Mouse (Mus musculus) brain, adult 2 months (tissue): ENCODE data around the gene Mlec.

Source experiments
- DNase-seq: peaks from one replicate; pipeline ENCODE4 v3.0.0; 2011; ENCODE audit warnings: low read depth, low spot score

Gene Mlec

DNA sequence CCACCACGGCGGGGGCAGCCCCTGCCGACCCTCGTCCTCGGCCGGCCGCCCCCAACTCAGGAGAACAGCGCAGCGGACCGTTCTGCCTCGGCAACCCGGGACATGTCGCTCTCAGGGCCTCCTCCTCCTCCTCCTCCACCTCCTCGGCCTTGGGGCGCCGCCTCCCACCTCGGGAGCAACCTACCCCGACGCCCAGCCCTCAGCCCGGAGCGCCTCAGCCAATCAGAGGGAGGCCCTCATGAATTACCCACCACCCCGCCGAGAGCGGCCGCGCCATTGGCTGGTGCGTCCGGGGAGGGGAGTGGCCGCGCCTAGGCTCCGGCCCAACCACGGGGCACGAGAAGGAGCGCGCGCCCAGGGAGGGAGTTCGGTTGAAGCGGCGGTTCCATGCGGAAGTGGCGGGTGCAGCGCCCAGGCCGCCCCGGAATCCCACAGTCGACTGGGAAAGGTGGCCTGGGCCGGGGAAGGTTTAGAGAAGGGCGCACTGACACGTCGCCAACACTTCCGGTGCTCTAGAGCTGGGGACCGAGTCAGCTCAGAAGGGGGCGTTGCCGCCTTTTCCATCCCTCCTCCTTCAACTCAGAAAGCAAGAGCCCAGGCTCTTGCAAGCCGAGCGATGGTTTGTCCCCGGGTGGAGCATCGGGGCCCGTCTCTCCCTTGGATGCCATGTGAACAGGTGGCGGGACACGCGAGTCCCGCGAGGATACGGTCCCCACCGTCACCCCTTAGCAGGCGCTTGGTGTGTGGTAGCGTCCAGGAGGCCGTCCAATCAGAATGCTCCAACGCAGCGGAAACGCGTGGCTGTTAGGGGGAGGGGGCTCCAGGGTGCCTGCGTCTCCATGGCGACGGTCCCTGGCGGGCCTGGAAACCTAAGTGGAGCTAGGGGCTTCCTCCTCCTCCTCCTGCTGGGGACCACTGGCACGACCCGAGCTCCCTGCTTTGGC lies at the start of gene Mlec:
Gene Mlec, minus strand, starts transcription at position 140 of the 944 bp plus-strand sequence.
- DNase-seq: peak; percentile 99

DNA sequence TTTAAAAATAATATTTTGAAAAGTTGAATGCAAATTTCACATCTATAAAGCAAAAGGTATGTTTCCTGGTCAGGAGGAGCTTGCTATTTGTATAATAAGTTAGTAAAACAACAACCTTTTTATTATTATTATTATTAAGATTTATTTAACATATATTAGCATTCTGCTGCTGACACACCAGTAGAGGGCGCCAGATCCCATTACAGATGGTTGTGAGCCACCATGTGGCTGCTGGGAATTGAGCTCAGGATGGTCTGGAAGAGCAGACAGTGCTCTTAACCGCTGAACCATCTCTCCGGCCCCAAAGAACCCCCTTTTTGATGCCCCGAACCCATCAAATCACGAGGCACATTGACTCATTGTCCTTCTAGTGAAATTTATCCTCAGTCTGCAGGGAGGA lies 49.3 kb upstream of the Mlec start:
- no peak for DNase-seq

DNA sequence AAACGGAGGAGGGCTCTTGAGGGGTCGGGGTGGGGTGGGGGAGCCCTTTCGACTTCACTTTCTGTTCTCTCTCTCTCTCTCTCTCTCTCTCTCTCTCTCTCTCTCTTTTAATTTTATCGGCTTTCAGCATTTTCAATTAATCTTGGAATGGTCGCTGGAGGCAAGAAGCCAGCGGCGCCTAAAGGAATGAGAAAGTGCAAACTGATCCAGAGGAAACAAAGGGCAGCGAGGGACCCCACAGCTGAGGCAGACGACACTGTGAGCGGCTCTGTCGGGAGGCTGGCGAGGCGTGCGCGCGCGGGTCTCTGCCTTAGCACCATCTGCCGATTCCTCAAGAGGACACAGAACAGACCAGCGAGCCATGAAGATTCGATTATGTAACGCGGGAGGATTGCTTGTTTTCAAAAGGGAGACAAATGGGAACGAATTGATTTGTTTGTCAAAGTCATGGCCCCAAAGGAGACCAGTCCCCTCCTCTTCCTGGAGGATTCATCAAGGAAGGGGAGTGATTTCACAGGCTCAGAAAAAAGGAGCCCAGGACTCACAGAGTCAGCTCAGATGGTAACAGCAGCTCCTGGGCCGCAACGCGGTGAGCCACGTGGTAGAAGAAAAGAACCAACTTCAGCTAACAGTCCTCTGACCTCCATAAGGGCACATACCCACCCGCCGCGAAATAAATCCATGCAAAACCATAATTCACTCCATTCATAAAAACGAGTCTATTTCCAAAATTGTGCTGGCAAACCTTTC lies 46.8 kb upstream of the Mlec start:
- peak; percentile 93 for DNase-seq

DNA sequence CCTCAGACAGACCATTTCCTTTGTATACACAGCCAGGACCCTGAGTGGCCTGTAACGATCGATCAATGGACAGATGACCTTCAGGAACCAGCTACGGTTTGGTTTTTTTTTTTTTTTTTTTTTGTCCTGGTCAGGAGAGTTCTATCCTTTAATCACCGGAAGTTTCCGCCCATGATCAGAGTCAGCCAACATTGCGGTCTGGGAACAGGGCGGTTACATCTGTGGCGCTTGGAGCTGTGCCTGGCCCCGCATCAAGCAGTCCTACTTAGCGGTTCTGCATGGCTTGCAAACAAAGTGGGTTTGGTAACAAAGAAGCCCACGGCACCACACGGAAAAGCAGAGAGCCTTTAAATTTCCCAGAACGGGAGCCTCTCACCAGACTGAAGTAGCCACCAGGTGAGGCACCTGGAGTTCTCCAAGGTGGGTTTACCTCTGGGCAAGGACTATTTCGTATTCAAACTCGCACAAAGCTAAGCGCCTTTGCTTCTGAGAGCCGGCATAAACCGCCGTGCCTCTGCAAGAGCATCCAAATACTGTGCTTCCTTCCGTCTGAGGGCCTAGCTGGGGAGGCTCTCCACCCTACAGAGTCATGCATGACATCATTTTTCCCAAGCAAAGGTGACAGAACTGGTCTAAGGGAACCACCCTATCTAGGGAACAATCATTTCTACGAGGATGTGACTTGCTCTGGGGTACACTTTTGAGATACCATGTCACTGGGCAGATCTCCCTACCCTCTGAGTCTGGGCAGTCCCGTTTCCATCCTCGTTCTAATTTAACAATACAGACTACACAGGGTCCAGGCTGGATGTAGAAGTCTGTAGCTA lies 46.0 kb upstream of the Mlec start:
- peak; percentile 85 for DNase-seq

DNA sequence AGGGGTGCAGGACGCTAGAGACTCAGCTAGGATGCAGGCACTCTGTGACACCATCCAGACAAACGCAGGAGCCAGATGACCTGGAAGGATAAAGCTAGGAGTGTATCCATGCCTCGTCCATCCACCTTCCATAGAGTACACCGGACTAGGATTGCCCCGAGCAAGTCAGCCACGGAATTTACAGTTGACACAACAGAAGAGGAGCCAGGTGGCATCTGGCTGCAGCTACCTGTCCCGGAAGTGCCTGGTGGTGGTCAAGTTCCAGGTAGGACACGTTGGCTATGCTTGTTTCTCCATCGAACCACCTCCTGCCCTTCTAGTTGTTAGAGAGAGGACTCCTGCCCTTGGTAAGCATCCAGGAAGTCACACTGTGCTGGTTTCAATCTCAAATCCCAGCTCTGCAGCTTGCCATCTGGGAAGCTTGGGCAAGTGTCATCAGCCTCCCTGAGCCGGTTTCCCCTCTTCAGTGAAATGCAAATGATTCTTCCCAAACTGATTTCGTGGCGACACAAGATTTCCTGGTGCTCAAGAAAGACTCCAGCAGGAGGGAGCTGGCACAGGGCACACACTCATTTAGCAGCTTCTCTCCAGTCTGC lies 36.7 kb upstream of the Mlec start:
- DNase-seq: peak; percentile 83

DNA sequence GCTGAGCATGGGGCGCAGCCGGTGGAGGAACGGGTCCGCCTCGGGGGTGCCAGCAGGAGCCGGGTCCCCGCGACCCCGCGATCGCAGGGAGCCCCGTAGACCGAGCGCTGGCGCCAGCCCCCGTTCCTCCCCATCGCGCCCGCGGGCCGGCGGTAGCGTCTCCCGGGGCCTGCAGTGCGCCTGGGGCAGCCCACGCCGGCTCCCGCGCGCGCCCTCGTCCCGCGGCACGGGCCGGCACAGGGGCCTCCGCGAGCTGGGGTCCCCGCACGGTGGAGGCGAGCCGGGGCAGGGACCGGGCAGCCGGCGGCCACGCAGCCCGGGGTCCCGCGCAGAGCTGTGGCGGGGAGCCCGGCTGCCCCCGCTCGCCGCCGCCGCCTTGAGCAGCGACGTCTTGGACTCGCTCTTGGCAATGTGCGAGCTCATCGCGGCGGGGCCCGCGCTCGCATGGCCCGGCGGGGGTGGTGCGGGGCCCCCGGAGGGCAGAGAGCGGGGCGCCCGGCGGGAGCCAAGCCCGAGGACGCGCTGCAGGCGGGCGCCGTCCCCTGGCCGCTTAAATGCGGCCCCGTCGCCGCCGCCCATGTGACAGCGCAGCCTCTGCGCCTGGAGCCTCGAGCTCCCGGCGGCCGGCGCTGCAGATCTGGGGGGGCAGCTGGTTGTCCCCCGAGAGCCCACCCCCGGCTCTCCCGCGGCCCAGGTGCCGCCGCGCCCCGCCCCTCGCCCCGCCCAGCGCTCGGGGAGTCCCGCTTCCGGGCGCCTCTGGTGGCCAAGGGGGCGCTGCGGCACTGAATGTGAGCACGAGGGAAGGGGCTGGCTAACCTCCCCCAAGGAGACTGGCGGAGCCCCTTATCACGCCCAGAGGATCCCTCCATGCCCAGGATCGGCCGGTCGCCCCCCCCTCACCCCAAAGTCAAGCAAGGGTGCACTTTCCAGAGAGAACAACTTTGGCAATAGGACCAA lies 36.0 kb upstream of the Mlec start, which contains the start of gene Cabp1:
Gene Cabp1, minus strand, starts transcription at position 713 of the 957 bp plus-strand sequence.
- peak; percentile 83 for DNase-seq

DNA sequence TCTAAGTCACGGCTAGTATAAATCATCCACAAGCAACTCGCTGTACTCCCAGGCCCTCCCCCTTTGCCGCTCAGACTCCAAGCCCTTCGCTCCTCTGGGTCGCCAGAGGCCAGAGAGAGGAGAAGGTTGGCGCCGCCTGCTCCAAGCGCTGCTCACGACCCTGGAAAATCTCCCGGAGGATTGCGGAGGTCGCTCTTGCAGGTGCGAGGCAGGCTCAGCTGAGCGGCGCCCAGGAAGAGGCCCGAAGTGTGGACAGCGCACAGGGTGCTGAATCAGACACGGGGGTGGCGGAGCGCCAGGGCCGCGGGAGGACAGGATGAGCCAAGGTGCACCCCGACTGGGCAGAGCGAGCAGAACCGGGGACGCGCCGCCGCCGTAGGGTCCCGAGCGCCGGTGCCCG lies 35.2 kb upstream of the Mlec start:
- DNase-seq: peak; percentile 77

DNA sequence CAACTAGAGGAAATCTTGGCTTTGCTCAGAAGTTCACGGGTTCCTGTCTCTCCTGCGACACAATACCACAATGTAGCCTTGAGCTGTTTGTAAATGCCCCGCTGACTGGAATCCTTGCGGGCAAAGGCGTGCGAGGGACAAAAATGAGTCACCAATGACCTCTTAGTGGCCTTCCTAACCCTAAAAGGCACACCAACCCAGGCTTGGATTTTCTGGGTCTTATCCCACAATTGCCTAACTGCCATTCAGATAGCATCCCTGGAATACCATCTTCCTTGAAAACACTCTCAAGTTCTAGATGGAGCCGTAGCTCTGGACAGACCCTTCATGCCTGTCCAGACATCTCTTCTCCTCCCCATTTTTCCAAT lies 34.8 kb upstream of the Mlec start:
- DNase-seq: no peak

DNA sequence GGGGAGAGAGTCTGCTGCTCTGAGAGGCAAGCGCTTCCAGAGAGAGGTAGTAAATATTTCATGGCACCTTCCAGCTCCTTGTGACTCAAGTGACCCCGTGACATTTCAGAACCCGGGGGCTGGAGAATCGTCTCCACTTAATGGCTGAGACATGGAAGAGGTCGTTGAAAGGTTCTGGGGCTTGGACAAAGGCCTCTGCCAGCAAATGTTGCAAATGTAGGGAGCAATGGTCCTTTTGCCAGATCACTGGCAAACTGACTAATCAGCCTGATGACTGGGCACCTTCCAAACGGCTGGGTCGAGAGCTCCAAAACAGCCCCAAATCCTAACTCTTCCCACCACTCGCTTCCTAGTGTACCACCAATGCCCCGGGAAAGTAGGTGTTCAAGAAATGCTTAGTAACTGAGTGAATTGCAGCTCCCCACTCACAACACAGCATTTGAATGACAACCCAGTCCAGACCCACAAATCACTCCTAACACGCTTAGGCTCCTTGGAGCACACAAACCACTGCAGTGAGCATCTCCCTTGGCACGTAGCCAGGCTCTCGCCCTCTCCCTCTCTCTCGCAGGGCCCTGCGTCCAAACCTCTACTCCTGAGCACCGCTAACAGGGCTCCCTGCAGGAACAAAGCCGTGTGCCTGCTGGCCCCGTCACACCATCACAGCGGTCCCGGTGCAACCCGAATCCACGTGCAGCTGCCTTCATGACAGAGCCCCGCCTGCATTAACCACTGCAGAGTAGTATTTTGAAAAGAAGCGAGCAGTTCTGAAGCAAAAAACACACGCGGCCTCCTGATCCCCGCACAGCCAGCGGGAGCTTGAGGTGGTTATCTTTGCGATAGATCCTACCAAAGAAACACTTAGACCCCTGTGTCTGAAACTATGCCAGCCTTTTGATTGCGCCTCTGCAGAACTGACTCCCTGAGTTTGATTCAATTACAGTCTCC lies 34.2 kb upstream of the Mlec start:
- peak; percentile 74 for DNase-seq

DNA sequence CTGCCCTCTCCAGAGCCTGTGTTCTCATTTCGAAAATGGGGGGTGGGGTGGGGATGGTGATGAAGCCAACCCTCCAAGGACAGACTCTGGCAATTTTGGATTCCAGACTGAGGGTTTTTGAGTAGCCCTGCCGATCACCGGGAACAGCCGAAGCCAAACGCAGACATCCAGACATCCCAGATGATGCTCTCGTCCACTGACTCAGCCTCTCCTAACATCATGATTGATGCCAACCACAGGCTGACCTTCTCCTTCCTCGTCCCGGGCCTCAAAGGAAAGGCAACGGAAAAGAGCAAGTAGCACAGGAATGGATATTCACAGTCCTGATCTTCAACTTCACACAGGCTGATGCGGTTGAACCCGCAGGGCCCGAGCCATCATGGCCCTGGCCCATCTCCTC lies 32.1 kb upstream of the Mlec start:
- no peak for DNase-seq

DNA sequence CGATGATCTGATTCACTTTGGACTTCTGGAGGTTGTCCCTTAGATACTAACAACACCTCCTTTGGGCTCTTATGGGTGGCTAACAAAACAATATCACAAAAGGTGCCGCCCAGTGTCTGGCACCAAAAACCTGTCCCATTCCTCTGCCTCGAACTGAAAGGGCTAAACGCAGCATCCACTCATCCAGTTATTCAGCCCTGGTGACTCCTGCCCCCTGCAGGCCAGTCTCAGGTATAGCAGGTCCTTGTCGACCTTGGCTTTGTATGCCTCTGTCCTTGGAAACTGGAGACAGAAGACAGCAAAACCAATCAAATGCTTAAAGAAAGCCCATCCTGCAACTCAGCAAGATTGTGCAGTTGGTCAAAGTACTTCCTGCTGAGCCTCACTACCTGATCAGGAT lies 30.8 kb upstream of the Mlec start:
- peak; percentile 77 for DNase-seq

DNA sequence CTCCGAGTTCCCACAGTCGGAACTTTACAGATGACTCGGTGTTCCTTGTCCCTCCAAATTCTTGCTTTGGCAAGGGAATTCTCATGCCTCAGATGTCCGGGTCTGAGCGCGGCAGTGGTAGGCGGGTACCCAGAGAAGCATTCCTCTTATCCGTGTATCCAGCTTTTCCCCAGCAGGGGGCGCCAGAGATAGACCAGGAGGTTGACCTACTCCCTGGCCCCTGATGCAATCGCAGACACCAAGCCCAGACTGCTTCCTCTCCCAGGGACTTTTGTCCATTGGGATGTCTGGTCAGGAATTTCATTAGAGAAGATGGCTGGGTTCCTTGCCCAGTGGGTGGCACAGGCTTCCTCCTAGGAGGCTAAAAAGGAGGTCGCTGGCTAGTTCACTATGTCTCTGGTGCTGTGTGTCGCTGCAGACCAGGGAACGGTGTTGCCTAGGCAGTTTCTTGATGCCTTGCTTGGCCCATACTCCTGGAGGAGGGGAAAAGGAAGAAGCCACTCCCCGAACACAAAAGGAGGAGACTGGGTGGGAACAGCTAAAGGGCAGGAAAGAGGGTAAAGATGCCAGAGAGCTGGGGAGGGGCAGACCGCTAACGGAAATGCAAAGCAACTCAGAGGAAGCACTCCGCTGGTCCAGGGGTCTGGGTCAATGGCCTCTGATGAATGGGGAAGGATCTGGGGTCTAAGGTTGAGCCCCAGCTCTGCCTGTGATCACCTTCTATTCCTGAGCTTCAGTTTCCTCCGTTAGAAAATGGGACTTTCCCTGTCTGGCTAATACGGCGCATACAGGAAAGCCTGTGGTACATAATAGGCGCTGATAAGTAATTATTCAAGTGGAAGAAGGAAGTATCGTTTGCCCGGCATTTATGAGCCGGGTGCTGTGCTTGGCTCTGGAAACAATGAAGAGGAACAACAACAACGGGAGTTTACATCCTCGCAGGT lies 29.5 kb upstream of the Mlec start:
- DNase-seq: peak; percentile 96

DNA sequence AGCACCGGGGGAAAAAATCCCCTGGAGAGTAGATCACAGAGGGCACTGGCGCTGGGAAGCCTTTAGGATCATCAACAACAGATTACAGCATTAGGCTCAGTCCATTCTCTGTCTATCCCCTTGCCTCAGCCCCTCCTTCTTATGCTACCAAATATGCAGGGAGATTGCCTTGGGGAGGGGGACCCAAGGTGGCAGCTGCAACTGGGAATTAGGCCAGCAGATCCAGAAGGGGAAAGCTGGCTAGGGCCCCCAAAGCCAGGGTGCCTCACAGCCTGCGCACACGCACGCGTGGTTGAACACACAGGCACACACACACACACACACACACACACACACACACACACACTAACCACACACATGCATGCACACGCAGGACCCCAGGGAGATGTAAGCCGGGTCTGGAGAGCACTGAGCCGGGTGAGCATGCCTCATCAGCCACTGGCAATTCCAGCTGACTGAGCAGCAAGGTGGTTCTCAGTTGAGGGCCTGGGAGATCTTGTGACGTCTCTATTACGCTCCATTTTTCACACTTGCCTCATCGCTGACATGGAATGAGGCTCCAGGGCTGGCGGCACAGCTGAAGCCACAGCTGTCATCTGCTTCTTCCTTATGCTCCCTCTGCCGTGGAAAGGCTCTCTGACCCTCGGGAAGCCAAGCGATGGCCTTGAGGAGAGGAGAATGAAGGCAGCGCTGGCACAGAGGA lies 28.5 kb upstream of the Mlec start:
- peak; percentile 80 for DNase-seq

DNA sequence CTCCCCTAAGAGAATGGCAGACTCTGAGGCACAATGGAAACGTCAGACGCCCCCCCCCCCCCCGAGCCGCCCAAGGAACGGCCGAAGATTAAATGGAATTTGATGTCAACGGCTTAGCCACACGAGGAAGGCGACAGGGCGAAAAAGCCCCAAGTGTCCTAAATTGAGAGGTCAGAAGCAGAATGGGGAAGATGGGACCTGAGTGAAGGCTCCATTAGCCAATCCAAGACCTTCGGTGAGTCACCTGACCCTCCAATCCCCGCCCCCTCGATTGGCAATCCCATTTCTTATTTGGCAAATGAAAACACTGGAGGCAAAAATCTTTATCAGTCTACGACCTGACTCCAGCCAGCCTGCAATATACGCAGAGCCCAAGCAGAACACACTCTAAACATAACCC lies 26.7 kb upstream of the Mlec start:
- DNase-seq: peak; percentile 85

DNA sequence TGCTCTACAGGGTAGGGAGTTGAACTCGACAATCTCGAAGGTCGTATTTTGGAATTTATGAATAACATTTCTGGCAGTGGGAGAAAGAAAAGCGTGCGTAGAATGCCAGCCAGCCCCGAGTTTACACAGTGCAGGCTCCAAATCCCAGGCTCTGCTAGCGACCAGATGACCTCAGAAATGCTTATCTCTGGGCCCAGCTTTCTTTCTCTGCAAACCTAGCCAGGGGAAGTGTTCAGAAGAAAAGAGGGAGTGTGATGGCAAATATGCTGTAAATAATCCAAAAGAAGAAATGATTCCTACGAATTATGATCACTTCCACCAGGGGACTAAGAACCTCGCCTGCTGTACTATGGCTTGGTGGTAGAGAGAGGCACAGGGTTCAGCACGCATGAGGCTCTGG lies 25.5 kb upstream of the Mlec start:
- no peak for DNase-seq

DNA sequence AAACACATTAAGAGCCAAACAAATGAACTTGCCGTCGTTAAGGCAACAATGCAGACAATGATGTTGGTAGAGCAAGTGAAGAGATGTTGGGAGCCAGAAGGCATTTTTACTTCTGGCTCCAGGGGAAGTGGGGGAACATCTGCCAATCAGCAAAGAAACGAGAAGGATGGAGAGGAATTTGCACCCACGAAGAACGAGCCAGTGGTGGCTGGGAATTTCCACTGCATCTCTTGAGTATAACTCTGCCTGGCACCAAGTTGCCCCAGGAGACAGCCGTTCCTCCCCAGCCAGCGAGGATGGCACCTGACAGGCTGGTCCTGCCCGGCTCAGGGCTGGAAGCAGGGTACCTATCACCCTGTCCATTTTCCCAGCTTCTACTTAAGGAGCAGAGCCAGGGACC lies 24.9 kb upstream of the Mlec start:
- peak; percentile 80 for DNase-seq

DNA sequence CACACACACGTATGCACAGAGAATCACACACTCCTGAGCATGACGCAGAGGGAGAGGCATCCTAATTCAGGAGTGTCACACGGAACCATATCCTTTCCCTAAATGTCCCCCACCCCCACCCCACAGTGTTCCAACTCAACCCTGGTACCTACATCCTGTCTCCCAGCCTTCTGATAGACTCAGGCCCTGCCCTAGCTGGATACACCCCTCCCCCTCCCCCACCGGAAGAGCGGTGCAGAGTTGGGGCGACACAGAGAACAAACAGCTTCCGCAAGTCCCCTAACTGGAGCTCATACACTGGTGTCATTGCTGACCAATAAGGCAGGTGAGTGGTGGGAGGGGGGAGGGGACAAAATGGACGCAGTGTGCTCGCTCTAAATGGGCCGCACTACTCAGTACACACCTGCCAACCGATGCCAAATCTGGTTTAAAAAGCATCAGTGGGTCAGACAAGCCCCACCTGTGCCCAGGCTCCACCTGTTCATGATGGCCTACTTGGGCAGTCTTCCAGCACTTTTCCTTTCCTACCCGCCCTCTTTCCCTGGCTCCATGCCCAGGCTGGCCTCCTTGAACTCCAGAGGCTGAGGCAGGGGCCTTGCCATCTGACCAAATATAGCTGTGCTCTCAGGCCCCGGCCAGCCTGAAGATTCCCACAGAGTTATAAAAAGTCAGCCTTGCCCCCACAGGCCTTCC lies 23.4 kb upstream of the Mlec start:
- DNase-seq: peak; percentile 88
